Mouse (Mus musculus) lung, postnatal 0 days (tissue): Measurements from ENCODE around the gene Arhgef10l.

ENCODE experiments used
- CTCF ChIP-seq: IDR thresholded peaks from 2 replicates; pipeline ENCODE4 v1.5.1; 2016; ENCODE audit warnings: antibody characterized with exemption, mild to moderate bottlenecking
- EP300 ChIP-seq: IDR thresholded peaks from 2 replicates; pipeline ENCODE4 v1.6.1; 2016; ENCODE audit warnings: antibody characterized with exemption, mild to moderate bottlenecking, control low read depth

GRCm38 (mm10) chr4:140636312-140636996 lies 29.4 kb downstream of the Arhgef10l start:
- no peak for TF ChIP-seq CTCF
- no peak for TF ChIP-seq EP300
